Mouse (Mus musculus): ENCODE results near the gene Snx14. TPM values are rescaled to one million over a fixed set of nuclear protein-coding genes. Genes with fewer than 3 reads are reported as not detected.

Snx14 gene
- polyA plus RNA-seq, 1 experiment from 2014 or later, result 24.1 TPM

DNA sequence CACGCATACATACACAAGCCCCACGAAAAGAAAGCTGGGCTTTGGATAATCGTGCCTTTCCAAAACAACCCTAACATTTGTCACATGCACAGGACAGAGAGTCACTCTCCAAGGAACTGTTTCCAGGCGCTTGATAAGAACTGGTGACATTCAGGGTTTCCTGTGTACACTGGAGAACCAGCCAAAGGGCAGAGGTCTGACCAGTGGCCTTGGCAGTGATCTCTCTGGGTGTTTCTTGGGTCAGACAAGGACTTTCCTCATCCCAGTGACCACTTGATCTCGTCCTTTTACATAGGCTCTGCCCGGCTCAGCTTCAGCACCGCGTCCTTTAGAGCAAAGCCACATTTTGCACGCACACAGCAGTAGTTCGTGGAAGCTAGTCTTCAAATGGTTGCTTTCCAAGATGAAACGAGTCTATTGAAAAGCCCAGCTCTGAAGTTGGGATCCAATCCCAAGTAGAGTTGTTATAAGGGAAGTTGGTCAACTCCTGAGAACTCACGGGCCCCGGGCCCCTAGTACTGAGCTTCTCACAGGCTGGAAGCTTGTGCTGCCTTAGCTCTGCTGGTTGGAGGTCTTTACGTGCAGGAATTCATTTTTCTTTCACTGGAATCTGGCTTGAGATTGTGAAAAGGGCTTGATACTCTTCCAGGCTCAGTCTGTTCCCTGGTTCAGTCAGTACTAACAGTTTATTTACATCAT lies 77.4 kb downstream of the Snx14 start:
- no peak overlapping the region for H3K4me3 ChIP-seq
- no peak overlapping the region for H3K4me2 ChIP-seq (replicated peaks)
- no peaks in the 10 kb centered on the region for H3K27me3 ChIP-seq
- no peaks in the 10 kb centered on the region for H3K9me3 ChIP-seq
- H3K9ac ChIP-seq (replicated peaks), result no peak overlapping the region
- no peak overlapping the region for H3K27ac ChIP-seq (replicated peaks)
- no peaks in the 10 kb centered on the region for H3K36me3 ChIP-seq
- peaks cover 9% of the 10 kb centered on the region; the same call in 1 of the 2 replicates for H3K4me1 ChIP-seq
- 80% methylated on average over 14 of the region's 14 CpGs for WGBS
- ATAC-seq (ENCODE audit: low FRiP score, low read depth), result no peak

GRCm38 (mm10) chr9:88359140-88359539 lies 79.6 kb downstream of the Snx14 start:
- H3K9me3 ChIP-seq, result no peaks in the 10 kb centered on the region
- no peaks in the 10 kb centered on the region for H3K36me3 ChIP-seq
- H3K9ac ChIP-seq (replicated peaks), result no peak overlapping the region
- ATAC-seq (ENCODE audit: low FRiP score, low read depth), result no peak
- no peak overlapping the region for H3K27ac ChIP-seq (replicated peaks)
- no peak overlapping the region for H3K4me3 ChIP-seq
- no peak overlapping the region for H3K4me2 ChIP-seq (replicated peaks)
- H3K4me1 ChIP-seq, result peaks cover 9% of the 10 kb centered on the region; the same call in 1 of the 2 replicates
- no peaks in the 10 kb centered on the region for H3K27me3 ChIP-seq
- WGBS, result 85% methylated on average over 2 of the region's 2 CpGs

- no peaks in the 10 kb centered on the region for H3K9me3 ChIP-seq
- H3K36me3 ChIP-seq, result no peaks in the 10 kb centered on the region
- no peak for ATAC-seq (ENCODE audit: low FRiP score, low read depth)
- no peak overlapping the region for H3K4me2 ChIP-seq (replicated peaks)
- H3K9ac ChIP-seq (replicated peaks), result no peak overlapping the region
- H3K27me3 ChIP-seq, result no peaks in the 10 kb centered on the region
- WGBS, result 81% methylated on average over 3 of the region's 3 CpGs
- peaks cover 11% of the 10 kb centered on the region for H3K4me1 ChIP-seq
- no peak overlapping the region for H3K4me3 ChIP-seq
- no peak overlapping the region for H3K27ac ChIP-seq (replicated peaks)
Observed at GRCm38 (mm10) chr9:88357173-88357572, 81.6 kb downstream of the Snx14 start.

DNA sequence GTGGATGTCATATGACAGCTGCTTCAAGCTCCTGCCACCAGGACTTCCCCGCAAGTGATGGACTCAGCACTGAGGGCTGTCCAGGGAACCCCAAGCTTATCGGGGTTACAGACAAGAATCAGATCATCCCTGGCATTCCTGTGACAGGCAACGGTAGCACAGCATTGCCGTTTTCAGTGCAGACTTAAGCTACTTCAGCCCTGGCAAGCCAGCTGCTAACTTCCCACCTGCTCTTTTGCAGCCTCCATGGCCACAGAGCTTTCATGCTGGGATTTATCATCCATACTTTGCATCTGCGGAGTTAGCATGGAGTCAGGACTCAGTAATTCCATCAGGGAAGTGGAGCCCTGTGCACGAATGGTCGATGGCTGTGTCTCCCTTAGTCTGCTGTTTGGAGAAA lies 85.3 kb downstream of the Snx14 start:
- Histone ChIP-seq H3K9me3 (no peaks in the 10 kb centered on the region), H3K4me1 (peaks cover 8% of the 10 kb centered on the region), H3K4me2 (replicated peaks) (no peak overlapping the region), H3K9ac (replicated peaks) (no peak overlapping the region), H3K27ac (replicated peaks) (no peak overlapping the region), H3K27me3 (no peaks in the 10 kb centered on the region), H3K36me3 (no peaks in the 10 kb centered on the region), H3K4me3 (no peak overlapping the region)
- ATAC-seq (ENCODE audit: low FRiP score, low read depth), result no peak
- 92% methylated on average over 7 of the region's 7 CpGs for WGBS

GRCm38 (mm10) chr9:88352741-88353140 lies 86.0 kb downstream of the Snx14 start:
- peaks cover 8% of the 10 kb centered on the region for H3K4me1 ChIP-seq
- no peak overlapping the region for H3K4me2 ChIP-seq (replicated peaks)
- H3K27ac ChIP-seq (replicated peaks), result no peak overlapping the region
- H3K9me3 ChIP-seq, result no peaks in the 10 kb centered on the region
- no peaks in the 10 kb centered on the region for H3K27me3 ChIP-seq
- 67% methylated on average over 6 of the region's 6 CpGs for WGBS
- no peak overlapping the region for H3K9ac ChIP-seq (replicated peaks)
- no peak for ATAC-seq (ENCODE audit: low FRiP score, low read depth)
- no peak overlapping the region for H3K4me3 ChIP-seq
- H3K36me3 ChIP-seq, result no peaks in the 10 kb centered on the region

- H3K36me3 ChIP-seq, result no peaks in the 10 kb centered on the region
- H3K4me2 ChIP-seq (replicated peaks), result no peak overlapping the region
- H3K4me1 ChIP-seq, result peaks cover 8% of the 10 kb centered on the region
- no peak for ATAC-seq (ENCODE audit: low FRiP score, low read depth)
- WGBS, result 79% methylated on average over 3 of the region's 3 CpGs
- H3K27me3 ChIP-seq, result no peaks in the 10 kb centered on the region
- no peak overlapping the region for H3K27ac ChIP-seq (replicated peaks)
- no peak overlapping the region for H3K4me3 ChIP-seq
- H3K9ac ChIP-seq (replicated peaks), result no peak overlapping the region
- H3K9me3 ChIP-seq, result no peaks in the 10 kb centered on the region
Observed at GRCm38 (mm10) chr9:88351163-88351562, 87.6 kb downstream of the Snx14 start.

GRCm38 (mm10) chr9:88350317-88350716 lies 88.4 kb downstream of the Snx14 start:
- H3K27me3 ChIP-seq, result no peaks in the 10 kb centered on the region
- ATAC-seq (ENCODE audit: low FRiP score, low read depth), result no peak
- 89% methylated on average over 1 of the region's 1 CpGs for WGBS
- no peak overlapping the region for H3K27ac ChIP-seq (replicated peaks)
- H3K4me3 ChIP-seq, result no peak overlapping the region
- H3K9me3 ChIP-seq, result no peaks in the 10 kb centered on the region
- H3K9ac ChIP-seq (replicated peaks), result no peak overlapping the region
- H3K36me3 ChIP-seq, result no peaks in the 10 kb centered on the region
- no peak overlapping the region for H3K4me2 ChIP-seq (replicated peaks)
- peaks cover 8% of the 10 kb centered on the region for H3K4me1 ChIP-seq

GRCm38 (mm10) chr9:88348623-88349022 lies 90.1 kb downstream of the Snx14 start:
- 91% methylated on average over 6 of the region's 6 CpGs for WGBS
- no peak overlapping the region for H3K9ac ChIP-seq (replicated peaks)
- H3K4me1 ChIP-seq, result peaks cover 8% of the 10 kb centered on the region
- ATAC-seq (ENCODE audit: low FRiP score, low read depth), result no peak
- no peak overlapping the region for H3K4me3 ChIP-seq
- no peaks in the 10 kb centered on the region for H3K27me3 ChIP-seq
- H3K36me3 ChIP-seq, result no peaks in the 10 kb centered on the region
- H3K4me2 ChIP-seq (replicated peaks), result no peak overlapping the region
- H3K9me3 ChIP-seq, result no peaks in the 10 kb centered on the region
- H3K27ac ChIP-seq (replicated peaks), result no peak overlapping the region

- Histone ChIP-seq H3K4me1 (no peaks in the 10 kb centered on the region), H3K9ac (replicated peaks) (no peak overlapping the region), H3K4me2 (replicated peaks) (no peak overlapping the region), H3K27me3 (no peaks in the 10 kb centered on the region), H3K9me3 (no peaks in the 10 kb centered on the region), H3K27ac (replicated peaks) (no peak overlapping the region), H3K4me3 (no peak overlapping the region), H3K36me3 (no peaks in the 10 kb centered on the region)
- ATAC-seq (ENCODE audit: low FRiP score, low read depth), result no peak
- WGBS, result 71% methylated on average over 5 of the region's 5 CpGs
Observed at GRCm38 (mm10) chr9:88346857-88347256, 91.9 kb downstream of the Snx14 start.

- ATAC-seq (ENCODE audit: low FRiP score, low read depth), result no peak
- 90% methylated on average over 2 of the region's 2 CpGs for WGBS
- H3K4me1 ChIP-seq, result no peaks in the 10 kb centered on the region
- H3K4me3 ChIP-seq, result no peak overlapping the region
- no peak overlapping the region for H3K27ac ChIP-seq (replicated peaks)
- no peaks in the 10 kb centered on the region for H3K9me3 ChIP-seq
- H3K4me2 ChIP-seq (replicated peaks), result no peak overlapping the region
- H3K27me3 ChIP-seq, result no peaks in the 10 kb centered on the region
- no peak overlapping the region for H3K9ac ChIP-seq (replicated peaks)
- no peaks in the 10 kb centered on the region for H3K36me3 ChIP-seq
Observed at GRCm38 (mm10) chr9:88344424-88344823, 94.3 kb downstream of the Snx14 start.

- Histone ChIP-seq H3K27ac (replicated peaks) (no peak overlapping the region), H3K4me3 (no peak overlapping the region), H3K36me3 (no peaks in the 10 kb centered on the region), H3K4me1 (no peaks in the 10 kb centered on the region), H3K4me2 (replicated peaks) (no peak overlapping the region), H3K9ac (replicated peaks) (no peak overlapping the region), H3K9me3 (no peaks in the 10 kb centered on the region), H3K27me3 (no peaks in the 10 kb centered on the region)
- 82% methylated on average over 3 of the region's 3 CpGs for WGBS
- no peak for ATAC-seq (ENCODE audit: low FRiP score, low read depth)
Observed at GRCm38 (mm10) chr9:88342701-88343100, 96.1 kb downstream of the Snx14 start.

GRCm38 (mm10) chr9:88342241-88342640 lies 96.5 kb downstream of the Snx14 start:
- no peak for ATAC-seq (ENCODE audit: low FRiP score, low read depth)
- 50% methylated on average over 7 of the region's 7 CpGs for WGBS
- no peaks in the 10 kb centered on the region for H3K9me3 ChIP-seq

DNA sequence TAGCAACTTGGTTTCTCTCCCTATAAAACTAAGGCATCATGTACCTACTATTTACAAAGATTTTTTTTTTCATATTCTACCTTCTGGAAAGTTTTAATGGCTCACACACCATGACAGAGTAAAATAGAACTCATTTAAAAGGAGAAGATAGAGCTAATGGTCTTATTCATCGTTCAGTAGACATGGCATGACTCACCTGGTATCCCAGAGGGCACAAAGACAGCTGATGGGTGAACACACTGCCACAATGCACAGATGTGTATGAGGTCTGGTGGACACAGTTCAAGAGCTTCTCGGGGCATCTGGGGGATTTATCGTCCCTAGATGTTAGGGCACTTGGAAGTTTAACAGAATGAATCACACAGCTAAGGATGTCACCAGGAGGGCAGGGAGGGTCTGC lies 97.9 kb downstream of the Snx14 start:
- Histone ChIP-seq H3K4me3 (no peak overlapping the region), H3K36me3 (no peaks in the 10 kb centered on the region), H3K27me3 (no peaks in the 10 kb centered on the region), H3K4me2 (replicated peaks) (no peak overlapping the region), H3K9me3 (no peaks in the 10 kb centered on the region), H3K9ac (replicated peaks) (no peak overlapping the region), H3K4me1 (no peaks in the 10 kb centered on the region), H3K27ac (replicated peaks) (no peak overlapping the region)
- 92% methylated on average over 3 of the region's 3 CpGs for WGBS
- no peak for ATAC-seq (ENCODE audit: low FRiP score, low read depth)

More at GRCm38 (mm10) chr9:88342241-88342640, 96.5 kb downstream of the Snx14 start:
- H3K27ac ChIP-seq (replicated peaks), result no peak overlapping the region
- H3K4me2 ChIP-seq (replicated peaks), result no peak overlapping the region
- H3K4me1 ChIP-seq, result no peaks in the 10 kb centered on the region
- H3K9ac ChIP-seq (replicated peaks), result no peak overlapping the region
- no peaks in the 10 kb centered on the region for H3K36me3 ChIP-seq
- no peaks in the 10 kb centered on the region for H3K27me3 ChIP-seq
- no peak overlapping the region for H3K4me3 ChIP-seq
